Mouse (Mus musculus): ENCODE measurements around the gene Sec14l2.

Sec14l2 gene

DNA sequence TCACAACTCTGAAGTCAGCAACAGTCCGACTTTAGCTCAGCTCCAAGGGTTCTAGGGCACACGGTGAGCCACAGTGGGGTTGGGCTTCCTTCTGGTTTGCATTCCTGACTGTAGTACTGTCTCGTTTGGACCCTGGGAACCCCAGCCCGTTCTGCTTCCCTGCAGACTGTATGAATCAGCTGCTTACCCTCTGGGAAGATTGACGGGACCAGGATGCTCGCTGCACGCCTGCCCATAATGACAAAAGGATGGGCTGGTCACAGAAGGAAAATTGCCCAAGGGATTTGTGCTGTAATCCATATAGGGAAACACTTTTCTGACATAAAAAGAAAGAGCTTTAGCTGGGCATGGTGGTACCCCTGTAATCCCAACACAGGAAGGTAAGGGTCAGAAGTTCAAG is 24.4 kb downstream of the Sec14l2 start:
- DNase-seq (ENCODE audit: extremely low spot score) = no peak

- DNase-seq (ENCODE audit: extremely low spot score) = no peak
Measured at GRCm38 (mm10) chr11:4098120-4098519, 25.1 kb downstream of the Sec14l2 start.

DNA sequence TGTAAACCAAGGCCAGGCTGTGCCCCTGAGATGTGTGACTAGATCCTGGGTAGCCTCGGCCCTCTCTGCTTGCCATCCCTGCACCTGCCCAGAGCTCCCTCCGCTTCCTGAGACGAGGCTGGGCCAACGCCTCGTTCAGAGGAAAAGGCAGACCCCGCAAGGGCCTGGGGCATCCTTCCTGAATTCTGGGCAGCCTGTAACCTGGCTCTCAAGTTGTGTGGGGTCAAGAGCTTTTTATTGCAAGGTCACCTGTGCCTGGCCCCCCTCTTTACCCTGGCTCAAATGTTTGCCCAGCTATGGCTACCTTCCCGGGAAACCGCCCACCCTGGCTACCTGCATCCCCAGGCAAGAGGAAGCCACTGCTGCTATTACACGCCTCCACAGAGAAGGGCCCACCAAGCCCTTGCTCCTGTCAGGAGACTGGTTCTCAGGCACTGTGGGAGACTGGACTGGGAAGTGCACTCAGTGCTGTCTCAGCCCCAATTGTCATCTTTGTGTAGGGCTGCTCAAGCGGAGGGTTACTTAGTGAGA is 26.1 kb downstream of the Sec14l2 start:
- no peak for DNase-seq (ENCODE audit: extremely low spot score)

- peak; percentile 96 for DNase-seq (ENCODE audit: extremely low spot score)
Measured at GRCm38 (mm10) chr11:4096054-4096984, 26.9 kb downstream of the Sec14l2 start.

DNA sequence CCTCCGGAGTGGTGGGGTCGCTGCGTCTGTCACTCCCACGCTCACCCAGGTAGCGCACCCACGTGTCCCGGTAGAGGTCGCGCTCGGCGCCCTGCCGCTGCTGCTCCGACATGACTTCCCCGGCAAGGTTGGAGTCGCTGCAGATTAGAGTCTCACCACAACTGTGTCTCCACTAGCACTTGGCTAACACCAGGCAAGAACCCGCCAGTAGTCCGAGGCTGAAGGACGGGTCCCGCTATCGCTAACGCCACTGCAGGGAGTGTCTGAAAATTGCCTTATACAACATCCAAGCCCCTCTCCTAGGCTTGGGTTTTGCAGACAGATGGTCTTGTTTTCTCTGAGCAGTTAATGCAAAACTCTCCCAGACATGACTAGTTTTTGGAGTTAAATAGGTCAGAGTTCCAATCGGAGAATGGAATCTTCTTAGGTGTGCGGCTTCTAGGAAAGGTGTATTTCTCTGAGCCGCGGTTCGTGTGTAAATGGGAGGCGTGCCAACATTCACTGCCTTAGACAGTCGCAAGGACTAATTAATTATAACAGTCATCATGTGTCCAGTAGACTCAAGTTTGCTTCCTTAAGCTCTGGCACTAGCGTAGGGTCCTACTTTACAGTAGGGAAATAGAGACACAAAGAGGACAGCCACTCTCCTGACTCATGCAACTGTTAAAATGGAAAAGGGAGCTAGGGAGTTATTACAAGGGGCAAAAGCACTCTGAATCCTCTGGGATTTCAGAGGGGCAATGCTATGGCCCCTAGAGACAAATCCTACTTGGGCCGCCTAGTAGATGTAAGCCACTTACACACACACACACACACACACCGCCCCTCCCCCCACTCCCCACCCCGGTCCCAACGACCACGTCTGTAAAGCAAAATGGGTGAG is 27.8 kb downstream of the Sec14l2 start, which contains the start of gene Mtfp1:
TSS of gene Mtfp1 (minus strand) at position 275 of the 883 bp plus-strand sequence.
- DNase-seq (ENCODE audit: extremely low spot score) = peak; percentile 68

- DNase-seq (ENCODE audit: extremely low spot score) = peak; percentile 68
Measured at GRCm38 (mm10) chr11:4094378-4095170, 28.6 kb downstream of the Sec14l2 start.

DNA sequence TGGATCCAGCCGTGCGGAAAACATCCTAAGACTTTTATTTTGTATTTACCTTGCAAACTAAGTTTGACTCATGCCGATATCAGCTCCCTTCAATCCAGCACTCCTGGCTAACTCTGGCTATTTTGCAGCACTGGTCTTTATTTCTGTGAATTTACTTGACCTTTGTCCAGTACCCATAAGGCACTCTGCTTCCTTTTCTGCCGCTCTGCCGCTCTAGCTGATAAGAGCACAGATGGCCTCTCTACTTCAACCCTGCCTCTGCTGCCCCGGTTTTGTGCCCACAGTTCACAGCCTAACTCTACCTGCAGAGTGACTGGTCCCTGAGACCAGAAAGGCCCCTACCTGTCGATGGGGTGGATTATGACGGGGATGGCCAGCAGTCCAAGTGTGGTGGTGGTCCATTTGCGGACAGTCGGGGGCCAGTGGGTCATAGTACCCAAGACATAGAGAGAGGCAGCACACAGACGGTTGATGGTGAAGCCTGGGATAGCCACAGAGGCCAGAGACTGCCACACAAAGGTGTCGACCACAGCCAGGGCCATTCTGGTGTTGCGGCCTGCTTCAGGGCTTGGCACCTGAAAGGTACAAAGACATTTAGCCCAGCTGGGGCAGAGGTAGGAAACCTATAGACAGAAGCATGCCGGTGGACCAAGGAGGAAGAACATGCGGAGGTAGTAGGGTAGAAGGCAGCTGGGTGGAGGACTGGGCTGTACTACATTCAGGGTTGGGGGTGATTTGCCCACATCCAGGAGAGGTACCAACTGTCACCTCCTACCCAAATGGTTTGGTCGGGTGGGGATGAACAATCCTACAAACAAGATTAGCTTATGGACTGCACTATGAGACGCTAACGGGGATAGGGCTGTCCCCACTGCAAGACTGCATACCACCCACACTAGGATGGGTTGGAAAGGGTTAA is 29.5 kb downstream of the Sec14l2 start:
- no peak for DNase-seq (ENCODE audit: extremely low spot score)

GRCm38 (mm10) chr11:4087267-4087666 is 35.9 kb downstream of the Sec14l2 start:
- DNase-seq (ENCODE audit: extremely low spot score) = no peak

DNA sequence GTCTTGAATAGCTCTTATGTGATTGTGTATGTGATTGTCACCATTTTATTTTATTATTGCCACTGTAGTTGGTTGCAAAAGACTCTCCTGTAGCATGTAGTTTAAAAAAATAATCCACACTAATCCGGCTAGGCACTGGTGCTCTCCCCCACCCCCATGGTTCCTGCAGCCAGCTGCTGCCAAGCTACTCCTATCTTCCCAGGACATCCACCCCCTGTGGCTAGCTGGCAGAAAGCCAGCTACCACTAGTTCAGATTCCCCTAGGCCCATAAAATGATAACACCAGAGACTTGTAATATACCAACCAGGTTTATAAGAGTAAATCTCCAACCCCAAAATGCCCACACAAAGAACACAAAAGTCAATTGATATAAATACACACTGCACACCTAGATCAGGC is 37.0 kb downstream of the Sec14l2 start:
- DNase-seq (ENCODE audit: extremely low spot score) = no peak

DNA sequence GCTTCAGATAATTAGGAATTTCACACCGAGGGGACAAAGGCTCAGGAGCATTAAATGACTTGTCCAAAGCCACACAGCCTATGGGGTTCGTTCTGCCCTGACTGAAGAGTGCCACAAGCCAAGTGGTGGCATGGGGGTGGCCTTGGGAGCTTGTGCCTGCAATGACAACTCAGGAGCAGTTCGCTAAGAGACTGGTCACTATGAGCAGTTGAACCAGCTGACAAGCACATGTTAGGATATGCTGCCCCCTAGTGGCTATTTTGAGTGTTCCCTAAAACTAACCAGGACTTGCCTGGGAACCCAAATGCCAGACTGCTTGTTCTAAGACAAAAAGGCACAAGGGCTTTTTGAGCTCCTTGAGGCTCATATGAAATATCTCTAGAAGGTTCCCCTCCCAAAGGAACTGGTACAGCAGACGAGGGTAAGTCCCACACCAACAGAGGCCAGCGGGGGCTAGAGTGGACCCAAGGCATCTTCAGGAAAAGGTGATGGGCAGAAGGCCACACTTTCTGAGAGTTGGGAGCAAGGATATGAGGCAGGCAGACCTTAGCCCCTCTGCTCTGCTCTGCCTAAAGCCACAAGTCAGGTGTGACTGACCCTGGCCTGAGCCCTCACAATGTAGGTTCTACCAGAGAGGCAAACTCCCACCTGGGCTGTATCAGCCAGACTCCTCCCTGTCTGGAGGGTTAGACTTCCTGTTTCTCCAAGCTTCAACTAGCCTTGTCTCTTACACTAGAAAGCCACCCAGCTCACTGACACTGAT is 39.7 kb downstream of the Sec14l2 start:
- peak; percentile 69 for DNase-seq (ENCODE audit: extremely low spot score)

- DNase-seq (ENCODE audit: extremely low spot score) = peak; percentile 44
Measured at GRCm38 (mm10) chr11:4080219-4080618, 43.0 kb downstream of the Sec14l2 start.

GRCm38 (mm10) chr11:4078267-4078933 is 44.8 kb downstream of the Sec14l2 start:
- DNase-seq (ENCODE audit: extremely low spot score) = no peak

DNA sequence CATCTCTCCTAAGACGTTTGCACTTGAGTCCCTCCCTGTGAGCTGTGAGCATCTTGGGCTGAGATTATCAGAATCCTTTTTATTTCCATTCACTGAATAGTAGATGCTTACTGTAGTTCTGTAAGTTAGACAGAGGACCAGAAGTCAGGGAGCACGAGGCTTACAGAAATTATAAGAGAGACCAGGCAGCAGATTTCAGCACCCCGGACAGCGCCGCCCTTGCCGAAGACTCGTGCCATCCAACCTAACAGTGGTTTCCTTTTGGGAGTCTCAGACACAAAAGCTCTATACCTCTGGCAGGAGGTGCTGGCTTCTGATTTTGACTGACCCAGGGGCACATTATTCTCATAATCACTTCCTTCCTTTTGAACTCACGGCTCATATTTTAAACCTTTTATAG is 46.6 kb downstream of the Sec14l2 start:
- DNase-seq (ENCODE audit: extremely low spot score) = peak; percentile 54

- no peak for DNase-seq (ENCODE audit: extremely low spot score)
Measured at GRCm38 (mm10) chr11:4069664-4070063, 53.6 kb downstream of the Sec14l2 start.

- no peak for DNase-seq (ENCODE audit: extremely low spot score)
Measured at GRCm38 (mm10) chr11:4064627-4065122, 58.5 kb downstream of the Sec14l2 start, which contains the start of gene Sec14l3. Gene Sec14l3, plus strand, starts transcription at chr11:4064841.

GRCm38 (mm10) chr11:4062981-4063380 is 60.2 kb downstream of the Sec14l2 start:
- no peak for DNase-seq (ENCODE audit: extremely low spot score)

GRCm38 (mm10) chr11:4062523-4062922 is 60.7 kb downstream of the Sec14l2 start:
- no peak for DNase-seq (ENCODE audit: extremely low spot score)

- no peak for DNase-seq (ENCODE audit: extremely low spot score)
Measured at GRCm38 (mm10) chr11:4060866-4061575, 62.2 kb downstream of the Sec14l2 start.
